Mouse (Mus musculus) heart, postnatal 0 days (tissue): Measurements from ENCODE around the gene Mark2.

Experiments
- CTCF ChIP-seq: IDR thresholded peaks from 2 replicates; pipeline ENCODE4 v1.5.1; 2016; ENCODE audit warnings: antibody characterized with exemption, control low read depth, low read depth
- EP300 ChIP-seq: IDR thresholded peaks from 2 replicates; pipeline ENCODE4 v1.6.1; 2016; ENCODE audit warnings: antibody characterized with exemption, low read depth

GRCm38 (mm10) chr19:7388488-7388887 lies 46.8 kb upstream of the Mark2 start:
- no peak for TF ChIP-seq EP300
- no peak for TF ChIP-seq CTCF
